Mouse (Mus musculus) gastrocnemius, postnatal 14 days (tissue): ENCODE results near the gene Cyp2b19. TPM values are rescaled to one million over a fixed set of nuclear protein-coding genes. Genes with fewer than 3 reads are reported as not detected.
"Not testable (repeated sequence)": the region's sequence is repeated elsewhere in the genome, so short reads cannot be mapped to it uniquely, and the experiment has no call there.

Source experiments
- DNase-seq: peaks from one replicate; pipeline ENCODE4 v3.0.0; 2021; ENCODE audit warnings: mixed read lengths
- intact Hi-C: fragments of 180-260 bp; cut with DNase I; formaldehyde crosslinking; loops from one replicate; pipeline ENCODE4 v1.15.1; 2025; ENCODE audit warnings: low total_unique reads
- long read RNA-seq, 2 experiments: library from polyadenylated mRNA; stranded (forward); transcript quantifications; one replicate each; pipeline ENCODE4 v2.0.0; 2021
- total RNA-seq, 2 experiments: library from RNA; stranded (reverse); gene quantifications; 2 replicates each; pipeline ENCODE4 v1.2.3; 2021

The Cyp2b19 gene
- not detected for total RNA-seq
- long read RNA-seq, experiment 1: 0 reads
- long read RNA-seq, experiment 2: 0 reads

DNA sequence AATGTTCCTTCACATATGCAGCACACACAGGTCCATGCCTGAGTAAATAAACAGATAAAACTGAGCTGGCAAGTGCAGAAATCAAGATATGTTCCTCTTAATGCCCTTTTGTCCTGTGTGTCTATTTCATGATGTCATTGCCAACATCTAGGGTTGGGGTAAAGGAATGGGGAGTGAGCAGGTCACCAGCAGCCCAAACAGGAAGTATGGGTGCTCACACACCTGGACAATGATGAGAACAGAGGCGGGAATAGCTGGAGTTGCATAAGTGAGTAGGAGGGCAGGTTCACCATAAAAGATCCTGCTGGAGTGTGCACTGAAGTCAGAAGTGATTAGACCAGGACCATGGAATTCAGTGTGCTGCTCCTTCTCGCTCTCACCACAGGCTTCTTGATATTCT is at the start of gene Cyp2b19:
Gene Cyp2b19, plus strand, starts transcription at position 301 of the 400 bp plus-strand sequence.
- no peak for DNase-seq
- intact Hi-C loops: no loop called here

DNA sequence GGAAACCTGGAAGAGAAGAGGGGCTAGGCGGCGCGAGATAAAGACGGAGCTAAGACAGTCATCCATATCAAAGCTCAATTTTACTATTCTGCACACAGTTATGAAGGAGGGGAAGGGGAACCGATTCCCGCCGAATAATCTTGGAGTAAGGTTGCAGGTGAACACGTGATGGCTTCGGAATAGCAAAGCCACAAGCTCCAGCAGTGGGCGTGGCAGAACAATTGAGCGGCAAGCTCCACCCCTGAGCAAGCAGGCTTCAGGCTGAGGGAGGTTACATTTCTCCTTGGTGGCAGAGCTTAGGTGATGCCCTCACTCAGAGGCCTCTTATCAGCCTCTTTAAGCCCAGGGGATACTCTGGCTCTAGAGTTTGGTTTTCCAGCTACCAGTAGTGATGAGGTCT is 45.9 kb upstream of the Cyp2b19 start:
- intact Hi-C loops: no loop called here
- DNase-seq: no peak

GRCm38 (mm10) chr7:26738940-26739339 is 18.0 kb upstream of the Cyp2b19 start:
- no peak for DNase-seq
- intact Hi-C loops: no loop called here

- DNase-seq: no peak
- intact Hi-C loops: no loop called here
Measured at GRCm38 (mm10) chr7:26743948-26744347, 13.0 kb upstream of the Cyp2b19 start.

- no peak for DNase-seq
- intact Hi-C loops: no loop called here
Measured at GRCm38 (mm10) chr7:26745486-26745885, 11.5 kb upstream of the Cyp2b19 start.

- DNase-seq: no peak
- intact Hi-C loops: no loop called here
Measured at GRCm38 (mm10) chr7:26767084-26767483, 10.1 kb downstream of the Cyp2b19 start.

DNA sequence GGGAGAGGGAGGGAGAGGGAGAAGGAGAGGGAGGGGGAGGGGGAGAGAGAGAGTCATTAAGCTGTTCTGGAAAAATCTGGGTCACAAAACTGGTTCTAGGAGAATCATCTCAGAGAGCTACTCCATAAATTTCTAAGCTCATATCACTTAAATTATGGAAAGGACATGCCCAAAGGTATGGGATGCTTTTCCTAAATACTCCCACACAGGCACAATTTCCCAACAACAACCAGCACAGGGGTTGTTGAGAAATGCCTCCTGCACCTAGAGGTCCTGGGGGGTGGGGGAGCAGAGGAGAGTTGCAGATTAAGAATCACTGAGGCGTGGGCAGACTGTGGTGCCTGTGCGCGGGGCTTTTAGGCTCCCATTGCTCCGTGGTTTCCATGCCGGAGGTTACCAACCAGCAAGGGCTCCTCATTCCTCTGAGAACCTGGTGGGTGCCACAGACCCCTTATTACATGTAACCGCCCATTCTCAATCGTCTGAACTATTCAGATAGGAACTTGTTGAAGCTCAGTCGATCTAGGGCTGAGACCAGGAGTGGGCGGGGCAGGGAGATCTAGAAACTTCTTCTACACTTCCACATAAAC is 13.0 kb downstream of the Cyp2b19 start:
- no peak for DNase-seq
- intact Hi-C loops: no loop called here

GRCm38 (mm10) chr7:26772866-26773586 is 16.1 kb downstream of the Cyp2b19 start:
- DNase-seq: no peak
- intact Hi-C loops: no loop called here

GRCm38 (mm10) chr7:26775866-26776265 is 18.9 kb downstream of the Cyp2b19 start:
- intact Hi-C loops: no loop called here
- no peak for DNase-seq

- intact Hi-C loops: no loop called here
- DNase-seq: no peak
Measured at GRCm38 (mm10) chr7:26777806-26778205, 20.9 kb downstream of the Cyp2b19 start.

DNA sequence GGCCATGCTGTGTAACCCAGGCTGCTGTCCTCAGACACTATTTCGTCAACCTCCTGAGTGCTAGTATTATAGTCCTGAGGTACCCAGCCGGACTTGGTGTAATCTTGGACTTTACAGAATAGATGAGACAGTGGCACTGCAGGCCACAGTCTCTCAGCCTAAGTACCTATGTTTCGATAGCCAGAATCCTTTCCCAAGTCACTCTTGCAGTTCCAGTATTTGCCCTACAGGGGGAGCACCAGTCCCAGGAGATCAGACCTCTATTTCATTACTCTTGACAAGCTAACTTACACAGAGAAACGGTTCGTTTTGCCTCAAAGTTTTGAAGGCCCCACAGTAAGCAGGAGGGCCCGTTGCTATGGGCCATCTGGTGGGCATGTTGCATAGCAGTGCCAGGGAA is 21.5 kb downstream of the Cyp2b19 start:
- no peak for DNase-seq
- intact Hi-C loops: no loop called here

DNA sequence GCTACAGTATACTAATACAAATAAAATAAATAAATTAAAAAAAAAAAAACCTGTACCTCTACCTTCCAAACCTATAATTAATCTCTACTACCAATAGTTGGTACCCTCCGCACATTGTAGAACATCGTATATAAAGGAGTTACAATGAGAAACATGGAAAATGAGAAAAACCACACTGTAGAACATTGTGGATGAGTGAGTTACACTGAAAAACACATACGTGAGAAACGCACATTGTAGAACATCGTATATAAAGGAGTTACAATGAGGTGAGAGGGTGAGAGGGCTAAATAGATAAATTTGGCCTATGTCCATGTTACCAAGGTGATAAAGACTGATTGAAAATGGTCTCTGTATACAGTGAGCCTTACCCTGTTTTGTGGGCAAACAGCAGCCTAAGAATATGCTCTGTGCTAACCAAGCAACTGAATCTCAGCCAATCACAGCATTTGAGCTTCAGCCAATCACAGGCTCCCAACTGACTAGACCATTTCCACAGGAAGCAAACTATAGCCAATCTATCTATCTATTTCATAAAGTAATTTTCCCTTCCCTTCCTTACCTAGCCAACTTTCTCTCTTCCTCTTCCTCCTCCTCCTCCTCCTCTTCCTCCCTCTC is 23.0 kb downstream of the Cyp2b19 start:
- intact Hi-C loops: no loop called here

DNA sequence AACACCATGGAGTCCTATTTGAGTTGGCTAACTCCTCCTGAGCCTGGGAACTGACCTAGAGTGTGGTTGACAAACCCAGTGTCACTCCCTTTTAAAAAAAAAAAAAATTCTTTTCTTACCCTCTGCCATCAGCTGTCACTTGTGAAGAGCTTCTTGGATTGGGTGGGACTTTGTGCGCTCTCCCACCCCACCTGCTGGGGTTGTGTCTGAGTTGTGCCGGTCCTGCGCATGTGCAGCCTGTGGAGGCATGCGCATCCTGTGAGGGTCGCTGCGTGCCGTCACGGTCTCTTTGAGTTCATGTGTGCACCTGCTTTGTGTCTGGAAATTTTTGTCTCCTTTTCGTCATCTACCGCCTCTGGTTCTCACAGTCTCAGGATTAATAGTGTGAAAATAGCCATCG is 23.6 kb downstream of the Cyp2b19 start:
- intact Hi-C loops: no loop called here
- no peak for DNase-seq

More for the DNA sequence above, 23.0 kb downstream of the Cyp2b19 start:
- DNase-seq: no peak

DNA sequence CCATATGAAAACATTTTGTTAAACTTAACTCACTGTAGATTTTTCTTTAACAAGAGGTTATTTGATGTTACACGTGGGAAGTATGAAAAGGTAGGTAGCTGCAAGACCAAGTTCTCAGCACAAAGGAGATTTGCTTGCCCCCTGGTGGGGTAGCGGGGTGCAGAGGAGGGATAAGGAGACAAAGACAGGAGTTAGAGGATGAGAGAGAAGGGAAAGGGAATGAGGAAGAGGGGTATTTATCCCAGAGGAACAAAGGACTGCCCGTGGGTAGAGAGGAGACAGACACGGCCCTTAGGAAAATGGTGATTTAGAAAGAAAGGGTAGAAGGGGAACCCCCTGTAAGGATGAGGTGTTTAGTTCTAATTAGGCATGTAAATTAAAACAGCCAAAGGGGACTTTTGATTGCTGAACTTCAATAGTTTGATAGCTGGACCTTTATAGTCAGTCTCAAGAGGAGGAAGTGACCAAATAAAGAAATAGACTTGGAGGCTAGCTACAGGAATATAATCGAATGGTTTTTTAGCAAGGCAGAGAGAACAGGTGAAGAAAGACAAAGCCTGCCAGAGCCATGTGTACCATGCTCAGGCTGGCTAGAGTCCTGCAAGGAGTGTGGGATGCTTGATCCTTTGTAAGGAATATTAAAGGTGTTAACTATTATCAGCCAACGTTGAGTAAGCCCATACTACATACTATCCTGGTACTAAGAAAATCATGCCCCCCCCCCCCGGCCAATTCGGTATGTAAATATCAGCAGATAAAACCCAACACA is 24.2 kb downstream of the Cyp2b19 start:
- DNase-seq: no peak
- intact Hi-C loops: no loop called here

DNA sequence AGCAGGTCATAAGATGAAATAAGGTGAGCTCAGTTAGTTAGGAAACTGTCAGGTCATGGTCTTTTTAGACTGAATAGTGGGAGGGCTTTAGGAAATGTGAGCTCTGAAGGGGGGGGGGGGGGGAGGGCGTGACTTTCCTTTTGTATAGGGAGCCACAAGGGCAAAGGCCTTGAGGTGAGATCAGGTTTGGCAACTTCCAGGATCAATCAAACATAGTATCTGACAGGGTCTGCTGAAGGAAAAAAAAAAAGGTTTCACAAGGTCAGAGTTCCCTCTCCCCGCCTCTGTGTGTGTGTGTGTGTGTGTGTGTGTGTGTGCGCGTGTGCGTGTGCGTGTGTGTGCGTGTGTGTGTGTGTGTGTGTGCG is 24.8 kb downstream of the Cyp2b19 start:
- intact Hi-C loops: no loop called here
- no peak for DNase-seq

GRCm38 (mm10) chr7:26783163-26783562 is 26.2 kb downstream of the Cyp2b19 start:
- intact Hi-C loops: no loop called here
- no peak for DNase-seq

DNA sequence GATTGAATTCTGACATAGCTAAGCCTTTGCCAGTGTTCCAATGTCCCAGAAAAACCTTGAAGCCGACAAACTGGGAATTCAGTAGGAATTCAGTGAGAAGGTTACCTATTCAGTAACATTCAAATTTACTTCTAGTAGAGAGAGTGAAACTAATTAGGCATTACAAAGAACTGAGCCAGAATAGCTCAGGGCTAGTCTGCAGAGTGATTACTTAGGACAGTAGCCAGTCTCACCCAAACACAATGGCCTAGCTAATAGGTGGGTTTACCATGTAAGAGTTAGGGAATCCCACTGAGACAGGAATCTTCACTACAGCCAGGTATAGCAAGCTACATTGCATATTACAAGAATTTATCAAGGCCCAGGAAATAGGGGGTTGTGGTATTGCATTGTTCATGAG is 29.1 kb downstream of the Cyp2b19 start:
- DNase-seq, intact Hi-C loops: not testable (repeated sequence)

DNA sequence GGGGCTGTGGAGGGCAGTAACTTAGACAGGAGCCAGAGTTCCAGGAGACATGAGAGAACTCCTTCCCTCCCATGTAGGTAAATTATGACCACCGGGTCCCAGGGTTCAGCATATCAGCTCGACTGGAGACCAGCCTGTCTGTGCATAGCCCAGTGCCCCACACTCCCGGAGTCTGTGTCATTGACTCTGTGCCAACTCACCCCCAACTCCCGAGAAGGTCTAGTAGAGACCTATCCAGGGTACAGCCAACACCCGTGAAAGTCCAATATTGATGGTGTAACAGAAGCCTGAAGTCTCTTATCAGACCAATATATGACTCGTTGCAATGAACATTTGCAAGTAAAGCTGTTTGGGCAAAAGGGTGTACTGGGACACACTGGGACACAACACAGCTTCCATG is 33.0 kb downstream of the Cyp2b19 start:
- intact Hi-C loops: no loop called here
- DNase-seq: no peak

- intact Hi-C loops: no loop called here
- no peak for DNase-seq
Measured at GRCm38 (mm10) chr7:26800104-26800503, 43.2 kb downstream of the Cyp2b19 start.

DNA sequence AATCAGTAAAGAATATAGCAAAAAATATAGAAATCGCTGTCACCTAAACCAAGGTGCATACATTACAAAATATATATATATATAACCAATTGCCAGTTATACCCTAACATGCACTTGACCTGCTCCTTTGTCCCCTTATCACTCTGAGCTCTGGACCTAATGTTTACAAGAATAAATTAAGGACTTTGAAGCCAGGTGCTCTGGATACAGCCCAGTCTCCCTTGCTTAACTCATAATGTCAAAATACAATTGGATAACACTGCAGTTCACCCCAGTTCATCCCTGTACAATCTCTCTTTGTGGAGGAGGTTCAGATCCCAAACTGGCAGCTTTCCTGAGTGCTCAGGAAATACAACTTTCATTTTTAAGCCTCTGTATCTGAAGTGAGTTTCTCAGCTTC is 44.1 kb downstream of the Cyp2b19 start:
- intact Hi-C loops: no loop called here
- no peak for DNase-seq
